Mouse (Mus musculus): ENCODE results near the gene Ip6k2. TPM values are rescaled to one million over a fixed set of nuclear protein-coding genes. Genes with fewer than 3 reads are reported as not detected.
A peak's percentile ranks its signal among the peaks of the same experiment; 100 is the strongest.

Ip6k2 gene
- polyA plus RNA-seq, 1 experiment from 2014 or later: 178 TPM

- Histone ChIP-seq H3K27me3 (replicated peaks; ENCODE audit: control insufficient read depth, insufficient read depth, low read length) (no peaks in the 10 kb centered on the region), H3K9me3 (ENCODE audit: control insufficient read depth, low read length) (peaks cover 4% of the 10 kb centered on the region; the same call in 1 of the 2 replicates), H3K4me2 (ENCODE audit: low read length) (no peak overlapping the region), H3K4me3 (ENCODE audit: low read length) (no peak overlapping the region), H3K4me1 (ENCODE audit: control insufficient read depth, insufficient read depth, low read depth, low read length) (no peaks in the 10 kb centered on the region), H3K27ac (ENCODE audit: low read depth, low read length) (no peak overlapping the region), H3K9ac (ENCODE audit: low read depth, low read length) (no peak overlapping the region), H3K36me3 (ENCODE audit: control insufficient read depth, insufficient read depth, low read length) (no peaks in the 10 kb centered on the region)
- no peak for ATAC-seq
- 90% methylated on average over 4 of the region's 4 CpGs for WGBS
Measured at GRCm38 (mm10) chr9:108776614-108777013, 7.0 kb upstream of the Ip6k2 start.

GRCm38 (mm10) chr9:108777276-108777675 lies 6.3 kb upstream of the Ip6k2 start:
- peaks cover 4% of the 10 kb centered on the region; the same call in 1 of the 2 replicates for H3K9me3 ChIP-seq (ENCODE audit: control insufficient read depth, low read length)
- ATAC-seq: no peak
- H3K4me2 ChIP-seq (ENCODE audit: low read length): no peak overlapping the region
- H3K4me1 ChIP-seq (ENCODE audit: control insufficient read depth, insufficient read depth, low read depth, low read length): no peaks in the 10 kb centered on the region
- H3K9ac ChIP-seq (ENCODE audit: low read depth, low read length): no peak overlapping the region
- no peak overlapping the region for H3K27ac ChIP-seq (ENCODE audit: low read depth, low read length)
- WGBS: 82% methylated on average over 4 of the region's 4 CpGs
- H3K27me3 ChIP-seq (replicated peaks; ENCODE audit: control insufficient read depth, insufficient read depth, low read length): no peaks in the 10 kb centered on the region
- no peak overlapping the region for H3K4me3 ChIP-seq (ENCODE audit: low read length)
- H3K36me3 ChIP-seq (ENCODE audit: control insufficient read depth, insufficient read depth, low read length): no peaks in the 10 kb centered on the region

DNA sequence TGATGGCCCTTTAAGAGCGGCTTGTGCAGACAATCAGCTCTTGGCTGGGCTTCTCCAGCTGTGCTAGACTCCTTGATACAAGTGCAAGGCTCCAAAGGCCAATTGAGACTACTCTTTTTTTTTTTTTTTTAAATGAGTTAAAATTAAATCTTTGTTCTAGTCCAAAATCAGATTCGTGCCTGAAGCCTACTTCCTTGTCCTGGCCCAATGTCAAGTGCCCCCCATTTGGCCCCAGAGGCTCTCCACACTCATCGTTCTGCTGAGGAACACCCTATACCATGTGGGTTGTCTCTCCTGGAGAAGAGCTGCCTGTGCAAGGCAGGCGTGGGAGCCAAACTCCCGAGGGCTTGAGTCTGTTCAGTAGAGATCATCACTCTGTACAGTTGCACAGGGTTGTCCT lies 2.6 kb upstream of the Ip6k2 start:
- Histone ChIP-seq H3K27me3 (replicated peaks; ENCODE audit: control insufficient read depth, insufficient read depth, low read length) (no peaks in the 10 kb centered on the region), H3K4me2 (ENCODE audit: low read length) (no peak overlapping the region), H3K4me1 (ENCODE audit: control insufficient read depth, insufficient read depth, low read depth, low read length) (peaks cover 7% of the 10 kb centered on the region), H3K36me3 (ENCODE audit: control insufficient read depth, insufficient read depth, low read length) (no peaks in the 10 kb centered on the region), H3K9ac (ENCODE audit: low read depth, low read length) (no peak overlapping the region), H3K27ac (ENCODE audit: low read depth, low read length) (no peak overlapping the region), H3K4me3 (ENCODE audit: low read length) (no peak overlapping the region), H3K9me3 (ENCODE audit: control insufficient read depth, low read length) (no peaks in the 10 kb centered on the region)
- WGBS: 58% methylated on average over 5 of the region's 5 CpGs
- no peak for ATAC-seq

GRCm38 (mm10) chr9:108781891-108782290 lies 1.7 kb upstream of the Ip6k2 start:
- Histone ChIP-seq H3K4me3 (ENCODE audit: low read length) (no peak overlapping the region), H3K36me3 (ENCODE audit: control insufficient read depth, insufficient read depth, low read length) (no peaks in the 10 kb centered on the region), H3K9ac (ENCODE audit: low read depth, low read length) (no peak overlapping the region), H3K4me2 (ENCODE audit: low read length) (no peak overlapping the region), H3K27me3 (replicated peaks; ENCODE audit: control insufficient read depth, insufficient read depth, low read length) (no peaks in the 10 kb centered on the region), H3K4me1 (ENCODE audit: control insufficient read depth, insufficient read depth, low read depth, low read length) (peaks cover 15% of the 10 kb centered on the region), H3K27ac (ENCODE audit: low read depth, low read length) (no peak overlapping the region), H3K9me3 (ENCODE audit: control insufficient read depth, low read length) (no peaks in the 10 kb centered on the region)
- 60% methylated on average over 4 of the region's 4 CpGs for WGBS
- ATAC-seq: no peak

DNA sequence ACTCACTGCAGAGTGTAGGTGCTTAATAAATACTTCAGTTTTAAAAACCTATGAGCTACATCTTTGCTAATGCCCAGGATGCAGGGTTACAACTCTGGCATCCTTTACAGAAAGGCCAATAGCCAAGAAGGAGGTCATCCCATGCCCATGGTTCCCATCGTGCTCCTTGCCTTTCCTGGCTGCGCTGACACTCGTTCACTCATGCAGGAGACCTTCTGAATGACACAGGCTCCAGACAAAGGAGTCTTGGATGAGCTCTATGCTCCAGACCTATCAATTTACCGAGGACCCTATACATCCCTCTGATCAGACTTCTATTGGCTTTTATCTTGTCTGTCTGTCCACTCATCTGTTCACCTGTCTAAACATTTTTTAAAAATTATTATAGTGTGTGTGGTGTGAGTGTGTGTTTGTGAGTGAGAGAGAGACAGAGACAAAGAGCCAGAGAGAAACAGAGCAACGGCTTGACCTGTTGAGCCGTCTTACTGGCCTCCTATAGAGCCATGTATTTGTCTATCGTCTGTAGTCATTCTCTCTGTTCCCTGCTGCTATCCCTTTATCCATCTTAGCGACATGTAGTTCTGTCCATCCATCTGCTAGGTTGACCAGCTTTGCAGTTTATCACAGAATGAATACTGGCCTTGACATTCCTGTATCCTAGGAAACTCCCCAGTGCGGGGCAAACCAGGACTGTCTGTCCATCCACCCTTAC lies 604 bp upstream of the Ip6k2 start:
- ATAC-seq: peak; percentile 16; the same call in 1 of the 2 replicates
- peak overlapping the region; percentile 50 for H3K9ac ChIP-seq (ENCODE audit: low read depth, low read length)
- no peaks in the 10 kb centered on the region for H3K27me3 ChIP-seq (replicated peaks; ENCODE audit: control insufficient read depth, insufficient read depth, low read length)
- H3K36me3 ChIP-seq (ENCODE audit: control insufficient read depth, insufficient read depth, low read length): no peaks in the 10 kb centered on the region
- peak overlapping the region; percentile 54 for H3K4me2 ChIP-seq (ENCODE audit: low read length)
- H3K4me1 ChIP-seq (ENCODE audit: control insufficient read depth, insufficient read depth, low read depth, low read length): peaks cover 26% of the 10 kb centered on the region
- 8% methylated on average over 9 of the region's 9 CpGs for WGBS
- no peaks in the 10 kb centered on the region for H3K9me3 ChIP-seq (ENCODE audit: control insufficient read depth, low read length)
- H3K27ac ChIP-seq (ENCODE audit: low read depth, low read length): peak overlapping the region; percentile 95
- H3K4me3 ChIP-seq (ENCODE audit: low read length): peak overlapping the region; percentile 67

- ATAC-seq: no peak
- Histone ChIP-seq H3K9ac (ENCODE audit: low read depth, low read length) (peak overlapping the region; percentile 37; the same call in 1 of the 2 replicates), H3K27ac (ENCODE audit: low read depth, low read length) (peak overlapping the region; percentile 35; the same call in 1 of the 2 replicates), H3K9me3 (ENCODE audit: control insufficient read depth, low read length) (no peaks in the 10 kb centered on the region), H3K4me2 (ENCODE audit: low read length) (peak overlapping the region; percentile 64), H3K36me3 (ENCODE audit: control insufficient read depth, insufficient read depth, low read length) (no peaks in the 10 kb centered on the region), H3K4me3 (ENCODE audit: low read length) (peak overlapping the region; percentile 67), H3K4me1 (ENCODE audit: control insufficient read depth, insufficient read depth, low read depth, low read length) (peaks cover 49% of the 10 kb centered on the region), H3K27me3 (replicated peaks; ENCODE audit: control insufficient read depth, insufficient read depth, low read length) (no peaks in the 10 kb centered on the region)
Measured at GRCm38 (mm10) chr9:108785416-108785815, 1.8 kb downstream of the Ip6k2 start.

DNA sequence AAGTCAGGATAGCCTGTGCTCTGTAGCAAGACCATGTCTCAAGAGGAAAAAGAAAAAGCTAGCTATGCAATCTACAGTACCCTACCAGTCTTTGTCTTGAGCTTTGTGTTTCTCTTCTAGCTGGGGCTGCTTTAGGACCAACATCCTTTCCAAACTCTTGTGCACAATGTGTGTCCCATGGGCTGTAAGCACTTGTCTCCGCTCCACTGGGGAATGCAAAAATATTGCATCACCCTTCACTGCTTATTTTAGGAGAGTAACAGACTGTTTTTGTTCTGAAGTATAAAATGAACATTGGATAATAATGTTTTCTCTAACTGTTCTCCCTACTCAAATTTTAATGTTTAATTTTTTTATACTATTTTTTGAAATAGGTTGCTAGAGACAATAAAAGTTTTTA lies 2.9 kb downstream of the Ip6k2 start:
- Histone ChIP-seq H3K27me3 (replicated peaks; ENCODE audit: control insufficient read depth, insufficient read depth, low read length) (no peaks in the 10 kb centered on the region), H3K36me3 (ENCODE audit: control insufficient read depth, insufficient read depth, low read length) (no peaks in the 10 kb centered on the region), H3K9me3 (ENCODE audit: control insufficient read depth, low read length) (no peaks in the 10 kb centered on the region), H3K9ac (ENCODE audit: low read depth, low read length) (no peak overlapping the region), H3K27ac (ENCODE audit: low read depth, low read length) (no peak overlapping the region), H3K4me2 (ENCODE audit: low read length) (peak overlapping the region; percentile 64), H3K4me1 (ENCODE audit: control insufficient read depth, insufficient read depth, low read depth, low read length) (peaks cover 56% of the 10 kb centered on the region), H3K4me3 (ENCODE audit: low read length) (peak overlapping the region; percentile 67)
- no peak for ATAC-seq
- 81% methylated on average over 1 of the region's 1 CpGs for WGBS

GRCm38 (mm10) chr9:108787080-108787479 lies 3.5 kb downstream of the Ip6k2 start:
- Histone ChIP-seq H3K36me3 (ENCODE audit: control insufficient read depth, insufficient read depth, low read length) (no peaks in the 10 kb centered on the region), H3K27me3 (replicated peaks; ENCODE audit: control insufficient read depth, insufficient read depth, low read length) (no peaks in the 10 kb centered on the region), H3K4me3 (ENCODE audit: low read length) (peak overlapping the region; percentile 10; the same call in 1 of the 2 replicates), H3K4me1 (ENCODE audit: control insufficient read depth, insufficient read depth, low read depth, low read length) (peaks cover 60% of the 10 kb centered on the region), H3K27ac (ENCODE audit: low read depth, low read length) (no peak overlapping the region), H3K9me3 (ENCODE audit: control insufficient read depth, low read length) (no peaks in the 10 kb centered on the region), H3K4me2 (ENCODE audit: low read length) (peak overlapping the region; percentile 64), H3K9ac (ENCODE audit: low read depth, low read length) (no peak overlapping the region; the same call in 1 of the 2 replicates)
- WGBS: 87% methylated on average over 2 of the region's 2 CpGs
- ATAC-seq: no peak

DNA sequence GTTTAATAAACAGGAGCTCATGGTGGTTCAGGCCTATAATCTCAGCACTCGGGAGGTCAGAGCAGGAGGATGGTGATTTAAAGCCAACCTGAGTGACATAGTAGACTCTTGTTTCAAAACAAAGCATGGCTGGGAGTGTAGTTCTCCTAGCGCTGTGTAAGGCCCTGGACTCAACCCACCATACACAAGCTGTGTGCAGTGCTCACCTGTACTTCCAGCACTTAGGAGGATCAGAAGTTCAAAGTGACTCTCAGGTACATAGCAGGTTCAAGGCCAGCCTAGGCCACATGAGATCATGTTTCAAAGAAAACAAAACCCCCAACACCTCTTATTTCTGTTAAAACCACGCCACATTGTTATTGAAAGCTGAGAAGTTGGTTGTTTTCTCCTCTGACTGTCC lies 5.1 kb downstream of the Ip6k2 start:
- peaks cover 66% of the 10 kb centered on the region for H3K4me1 ChIP-seq (ENCODE audit: control insufficient read depth, insufficient read depth, low read depth, low read length)
- H3K9me3 ChIP-seq (ENCODE audit: control insufficient read depth, low read length): no peaks in the 10 kb centered on the region
- H3K4me2 ChIP-seq (ENCODE audit: low read length): no peak overlapping the region; the same call in 1 of the 2 replicates
- H3K9ac ChIP-seq (ENCODE audit: low read depth, low read length): no peak overlapping the region
- 78% methylated on average over 3 of the region's 3 CpGs for WGBS
- no peaks in the 10 kb centered on the region for H3K36me3 ChIP-seq (ENCODE audit: control insufficient read depth, insufficient read depth, low read length)
- no peak overlapping the region for H3K4me3 ChIP-seq (ENCODE audit: low read length)
- ATAC-seq: no peak
- no peaks in the 10 kb centered on the region for H3K27me3 ChIP-seq (replicated peaks; ENCODE audit: control insufficient read depth, insufficient read depth, low read length)
- no peak overlapping the region for H3K27ac ChIP-seq (ENCODE audit: low read depth, low read length)
